Mouse (Mus musculus): ENCODE data around the gene Serpine1.

- TF ChIP-seq CTCF (IDR thresholded peaks at IDR 0.05; ENCODE audit: borderline replicate concordance, control insufficient read depth, extremely low read depth, insufficient read depth, low read length, poor library complexity), result no peak
- TF ChIP-seq POLR2A (IDR thresholded peaks at IDR 0.05; ENCODE audit: control insufficient read depth, extremely low read depth, insufficient read depth, low read length, poor library complexity), result no peak
Measured at GRCm38 (mm10) chr5:137106434-137106833, 34.4 kb upstream of the Serpine1 start.

All from thymus, adult 2 months (tissue).